Mouse (Mus musculus): ENCODE results near the gene Sgsh.

DNA sequence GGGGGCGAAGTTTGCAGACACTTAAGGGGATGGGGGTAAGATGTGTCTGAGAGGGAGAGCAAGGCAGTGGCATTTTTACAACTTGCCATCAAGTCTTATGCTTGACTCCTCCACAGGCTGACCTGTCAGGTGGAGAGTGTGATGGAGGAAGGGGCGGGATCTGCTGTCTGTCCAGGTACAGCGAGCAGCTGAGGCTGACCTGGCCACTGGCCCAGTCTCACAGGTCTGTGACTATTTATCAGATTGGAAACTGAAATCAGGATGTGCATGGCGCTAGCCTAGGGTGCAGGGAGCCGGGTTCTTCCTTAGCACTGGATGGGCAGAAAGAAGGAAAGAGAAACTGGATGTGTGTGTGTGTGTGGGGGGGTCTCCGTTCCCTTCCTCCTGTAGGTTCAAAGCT is 38.9 kb upstream of the Sgsh start:
- TF ChIP-seq CTCF (IDR thresholded peaks at IDR 0.05; ENCODE audit: low read depth, low read length) (no peak), POLR2A (IDR thresholded peaks at IDR 0.05; ENCODE audit: borderline replicate concordance, low read depth, low read length) (no peak)

Data from bone marrow macrophage, adult 2 months (primary cell).